Mouse (Mus musculus): ENCODE measurements around the gene Vmn1r169.
"Not testable (repeated sequence)": the region's sequence is repeated elsewhere in the genome, so short reads cannot be mapped to it uniquely, and the experiment has no call there.

GRCm38 (mm10) chr7:23539432-23539831 lies 35.9 kb upstream of the Vmn1r169 start, which contains the start of gene Vmn1r168:
- TF ChIP-seq NANOG (IDR thresholded peaks at IDR 0.05; ENCODE audit: borderline replicate concordance, low read length); CTCF (conservative IDR thresholded peaks at IDR 0.05; ENCODE audit: low read length); POU5F1 (IDR thresholded peaks at IDR 0.05; ENCODE audit: borderline replicate concordance, low read length): not testable (repeated sequence)
